Mouse (Mus musculus): ENCODE data around the gene Pou3f4. TPM values are rescaled to one million over a fixed set of nuclear protein-coding genes. Genes with fewer than 3 reads are reported as not detected.
"Not testable (repeated sequence)": the region's sequence is repeated elsewhere in the genome, so short reads cannot be mapped to it uniquely, and the experiment has no call there.

Gene Pou3f4
- polyA plus RNA-seq (2012; rRNA removed), result not detected in 2 replicates

- no peaks in the 10 kb centered on the region for H3K27me3 ChIP-seq (ENCODE audit: control insufficient read depth, insufficient read depth, low read length)
- no peak within 1 kb of the TSS for H3K27ac ChIP-seq (ENCODE audit: insufficient read depth, low read length)
- WGBS, result 32% methylated on average over 20 of the region's 20 CpGs
- no peaks in the 10 kb centered on the region for H3K36me3 ChIP-seq (ENCODE audit: control insufficient read depth, insufficient read depth, low read length)
- H3K4me1 ChIP-seq (ENCODE audit: control insufficient read depth, insufficient read depth, insufficient read length), result no peaks in the 10 kb centered on the region
- DNase-seq (ENCODE audit: low read depth in 1 of 2, low spot score in 2 of 2), result no peak
- H3K4me3 ChIP-seq (ENCODE audit: extremely low read depth, insufficient read depth, insufficient read length), result no peak within 1 kb of the TSS
- TF ChIP-seq CTCF (IDR thresholded peaks at IDR 0.05; ENCODE audit: extremely low read depth, insufficient read depth, insufficient read length, insufficient replicate concordance) (no peak), POLR2A (IDR thresholded peaks at IDR 0.05; ENCODE audit: low read depth, low read length) (no peak)
Measured at GRCm38 (mm10) chrX:110814151-110814571, at the start of gene Pou3f4. Gene Pou3f4 (plus strand): TSS chrX:110814280.

GRCm38 (mm10) chrX:110765939-110766338, 48.1 kb upstream of the Pou3f4 start:
- Histone ChIP-seq H3K4me1 (ENCODE audit: control insufficient read depth, insufficient read depth, insufficient read length) (no peaks in the 10 kb centered on the region), H3K4me3 (ENCODE audit: extremely low read depth, insufficient read depth, insufficient read length) (no peak overlapping the region)
- WGBS, result 63% methylated on average over 1 of the region's 1 CpGs

GRCm38 (mm10) chrX:110774807-110775206, 39.3 kb upstream of the Pou3f4 start:
- not testable (repeated sequence) for H3K4me3 ChIP-seq (ENCODE audit: extremely low read depth, insufficient read depth, insufficient read length); H3K27me3 ChIP-seq (ENCODE audit: control insufficient read depth, insufficient read depth, low read length); H3K4me1 ChIP-seq (ENCODE audit: control insufficient read depth, insufficient read depth, insufficient read length); DNase-seq (ENCODE audit: low read depth in 1 of 2, low spot score in 2 of 2); H3K36me3 ChIP-seq (ENCODE audit: control insufficient read depth, insufficient read depth, low read length); H3K27ac ChIP-seq (ENCODE audit: insufficient read depth, low read length)

More at GRCm38 (mm10) chrX:110765939-110766338, 48.1 kb upstream of the Pou3f4 start:
- DNase-seq (ENCODE audit: low read depth in 1 of 2, low spot score in 2 of 2), result no peak
- Histone ChIP-seq H3K27ac (ENCODE audit: insufficient read depth, low read length) (no peak overlapping the region), H3K36me3 (ENCODE audit: control insufficient read depth, insufficient read depth, low read length) (no peaks in the 10 kb centered on the region), H3K27me3 (ENCODE audit: control insufficient read depth, insufficient read depth, low read length) (no peaks in the 10 kb centered on the region)
- TF ChIP-seq POLR2A (IDR thresholded peaks at IDR 0.05; ENCODE audit: low read depth, low read length) (no peak), CTCF (IDR thresholded peaks at IDR 0.05; ENCODE audit: extremely low read depth, insufficient read depth, insufficient read length, insufficient replicate concordance) (no peak)

- WGBS, result 63% methylated on average over 2 of the region's 2 CpGs
Measured at GRCm38 (mm10) chrX:110802502-110802901, 11.6 kb upstream of the Pou3f4 start.

GRCm38 (mm10) chrX:110810001-110810578, 4.0 kb upstream of the Pou3f4 start:
- Histone ChIP-seq H3K27ac (ENCODE audit: insufficient read depth, low read length) (no peak overlapping the region), H3K4me1 (ENCODE audit: control insufficient read depth, insufficient read depth, insufficient read length) (no peaks in the 10 kb centered on the region), H3K36me3 (ENCODE audit: control insufficient read depth, insufficient read depth, low read length) (no peaks in the 10 kb centered on the region), H3K27me3 (ENCODE audit: control insufficient read depth, insufficient read depth, low read length) (no peaks in the 10 kb centered on the region), H3K4me3 (ENCODE audit: extremely low read depth, insufficient read depth, insufficient read length) (no peak overlapping the region)
- TF ChIP-seq CTCF (IDR thresholded peaks at IDR 0.05; ENCODE audit: extremely low read depth, insufficient read depth, insufficient read length, insufficient replicate concordance) (no peak), POLR2A (IDR thresholded peaks at IDR 0.05; ENCODE audit: low read depth, low read length) (no peak)
- DNase-seq (ENCODE audit: low read depth in 1 of 2, low spot score in 2 of 2), result no peak
- 58% methylated on average over 4 of the region's 4 CpGs for WGBS

More at GRCm38 (mm10) chrX:110802502-110802901, 11.6 kb upstream of the Pou3f4 start:
- no peak for TF ChIP-seq POLR2A (IDR thresholded peaks at IDR 0.05; ENCODE audit: low read depth, low read length)
- H3K4me1 ChIP-seq (ENCODE audit: control insufficient read depth, insufficient read depth, insufficient read length), result no peaks in the 10 kb centered on the region
- no peak overlapping the region for H3K27ac ChIP-seq (ENCODE audit: insufficient read depth, low read length)
- no peaks in the 10 kb centered on the region for H3K36me3 ChIP-seq (ENCODE audit: control insufficient read depth, insufficient read depth, low read length)
- H3K27me3 ChIP-seq (ENCODE audit: control insufficient read depth, insufficient read depth, low read length), result no peaks in the 10 kb centered on the region
- H3K4me3 ChIP-seq (ENCODE audit: extremely low read depth, insufficient read depth, insufficient read length), result no peak overlapping the region
- DNase-seq (ENCODE audit: low read depth in 1 of 2, low spot score in 2 of 2), result no peak

GRCm38 (mm10) chrX:110810753-110811506, 3.1 kb upstream of the Pou3f4 start:
- Histone ChIP-seq H3K4me3 (ENCODE audit: extremely low read depth, insufficient read depth, insufficient read length) (no peak overlapping the region), H3K36me3 (ENCODE audit: control insufficient read depth, insufficient read depth, low read length) (no peaks in the 10 kb centered on the region), H3K27ac (ENCODE audit: insufficient read depth, low read length) (no peak overlapping the region), H3K4me1 (ENCODE audit: control insufficient read depth, insufficient read depth, insufficient read length) (no peaks in the 10 kb centered on the region), H3K27me3 (ENCODE audit: control insufficient read depth, insufficient read depth, low read length) (no peaks in the 10 kb centered on the region)
- WGBS, result 62% methylated on average over 5 of the region's 5 CpGs
- TF ChIP-seq CTCF (IDR thresholded peaks at IDR 0.05; ENCODE audit: extremely low read depth, insufficient read depth, insufficient read length, insufficient replicate concordance) (no peak), POLR2A (IDR thresholded peaks at IDR 0.05; ENCODE audit: low read depth, low read length) (no peak)
- DNase-seq (ENCODE audit: low read depth in 1 of 2, low spot score in 2 of 2), result no peak

GRCm38 (mm10) chrX:110812071-110812470, 2.0 kb upstream of the Pou3f4 start:
- H3K4me3 ChIP-seq (ENCODE audit: extremely low read depth, insufficient read depth, insufficient read length), result no peak overlapping the region
- no peaks in the 10 kb centered on the region for H3K27me3 ChIP-seq (ENCODE audit: control insufficient read depth, insufficient read depth, low read length)
- no peaks in the 10 kb centered on the region for H3K36me3 ChIP-seq (ENCODE audit: control insufficient read depth, insufficient read depth, low read length)
- H3K27ac ChIP-seq (ENCODE audit: insufficient read depth, low read length), result no peak overlapping the region
- H3K4me1 ChIP-seq (ENCODE audit: control insufficient read depth, insufficient read depth, insufficient read length), result no peaks in the 10 kb centered on the region
- TF ChIP-seq CTCF (IDR thresholded peaks at IDR 0.05; ENCODE audit: extremely low read depth, insufficient read depth, insufficient read length, insufficient replicate concordance) (no peak), POLR2A (IDR thresholded peaks at IDR 0.05; ENCODE audit: low read depth, low read length) (no peak)
- WGBS, result 47% methylated on average over 5 of the region's 5 CpGs
- DNase-seq (ENCODE audit: low read depth in 1 of 2, low spot score in 2 of 2), result no peak

All from spleen, adult 2 months (tissue).